Mouse (Mus musculus) liver, postnatal 0 days (tissue): ENCODE data around the gene Zfhx3. TPM values are rescaled to one million over a fixed set of nuclear protein-coding genes. Genes with fewer than 3 reads are reported as not detected.

Experiments
- ATAC-seq: fragments of 200-750 bp; cut with Nextera tagmentation; 2 replicates; pipeline ENCODE4 v1.8.0; 2017; ENCODE audit warnings: mild to moderate bottlenecking, moderate library complexity
- DNase-seq: peaks from one replicate; pipeline ENCODE4 v3.0.0-alpha.2; 2016
- H3K27ac ChIP-seq: fragments of 300-500 bp; sonication (generic); 2 replicates; pipeline ENCODE4 v1.5.1; 2014; ENCODE audit warnings: antibody characterized with exemption, moderate library complexity, mild to moderate bottlenecking, low read depth
- H3K27me3 ChIP-seq: fragments of 300-500 bp; sonication (generic); 2 replicates; pipeline ENCODE4 v1.6.1; 2014; ENCODE audit warnings: low read length, control low read depth, mixed read lengths; ENCODE audit not compliant: insufficient read depth
- H3K36me3 ChIP-seq: fragments of 300-500 bp; sonication (generic); replicated peaks from 2 replicates; pipeline ENCODE4 v1.6.1; 2014; ENCODE audit warnings: mild to moderate bottlenecking, control low read depth, low read length, moderate library complexity, mixed read lengths; ENCODE audit not compliant: insufficient read depth
- H3K4me1 ChIP-seq: fragments of 300-500 bp; sonication (generic); 2 replicates; pipeline ENCODE4 v1.6.1; 2014; ENCODE audit warnings: antibody characterized with exemption, mild to moderate bottlenecking, control low read depth; ENCODE audit not compliant: insufficient read depth
- H3K4me2 ChIP-seq: fragments of 300-500 bp; sonication (generic); 2 replicates; pipeline ENCODE4 v1.6.1; 2014; ENCODE audit warnings: low read depth, mild to moderate bottlenecking, low read length, moderate library complexity, mixed read lengths
- H3K4me3 ChIP-seq: fragments of 300-500 bp; sonication (generic); 2 replicates; pipeline ENCODE4 v1.5.1; 2014; ENCODE audit warnings: low read depth, low read length
- H3K9ac ChIP-seq: fragments of 300-500 bp; sonication (generic); replicated peaks from 2 replicates; pipeline ENCODE4 v1.6.1; 2014; ENCODE audit warnings: mild to moderate bottlenecking, moderate library complexity
- H3K9me3 ChIP-seq: fragments of 300-500 bp; sonication (generic); 2 replicates; pipeline ENCODE4 v1.6.1; 2016; ENCODE audit warnings: mild to moderate bottlenecking, control low read depth, low read length, mixed read lengths
- CTCF ChIP-seq: sonication (generic); IDR thresholded peaks from 2 replicates; pipeline ENCODE4 v1.5.1; 2016; ENCODE audit warnings: antibody characterized with exemption, low read depth
- EP300 ChIP-seq: IDR thresholded peaks from 2 replicates; pipeline ENCODE4 v1.6.1; 2016; ENCODE audit warnings: antibody characterized with exemption, low read depth, mild to moderate bottlenecking
- WGBS: fragments of 180-500 bp; shearing (Covaris S2); extraction: QIAGEN DNeasy Blood & Tissue Kit; methylation state at CpG from one replicate; pipeline ENCODE4 v1.1.7; 2014; ENCODE audit not compliant: insufficient replicate concordance; 5-methylcytosine and 5-hydroxymethylcytosine counted together
- polyA plus RNA-seq: library from polyadenylated mRNA; unstranded; fragments of >200 nt; fragmentation: Nextera tagmentation; extraction: Ambion mirVana; gene quantifications from 2 replicates; pipeline ENCODE4 v1.2.1, GENCODE M21; 2015

Zfhx3 gene
- polyA plus RNA-seq, 1 experiment from 2014 or later = 1.2 TPM

- no peaks in the 10 kb centered on the region for H3K36me3 ChIP-seq
- TF ChIP-seq EP300 (no peak), CTCF (no peak)
- no peaks in the 10 kb centered on the region for H3K9me3 ChIP-seq
- no peak overlapping the region for H3K9ac ChIP-seq
- H3K4me1 ChIP-seq = no peaks in the 10 kb centered on the region
- ATAC-seq = no peak
- H3K4me3 ChIP-seq = no peak overlapping the region
- no peaks in the 10 kb centered on the region for H3K27me3 ChIP-seq
- no peak overlapping the region for H3K27ac ChIP-seq
- DNase-seq = no peak
- 61% methylated on average over 11 of the region's 11 CpGs for WGBS
- no peak overlapping the region for H3K4me2 ChIP-seq
These were observed 84.4 kb downstream of the Zfhx3 start for GRCm38 (mm10) chr8:108026557-108027440.

- no peak overlapping the region for H3K4me2 ChIP-seq
- WGBS = 53% methylated on average over 20 of the region's 20 CpGs
- no peak for ATAC-seq
These were observed 85.1 kb downstream of the Zfhx3 start for GRCm38 (mm10) chr8:108027561-108028025.

GRCm38 (mm10) chr8:108028440-108028839, 86.0 kb downstream of the Zfhx3 start:
- DNase-seq = no peak
- Histone ChIP-seq H3K9me3 (no peaks in the 10 kb centered on the region), H3K4me2 (no peak overlapping the region), H3K9ac (no peak overlapping the region), H3K4me3 (no peak overlapping the region), H3K27me3 (no peaks in the 10 kb centered on the region), H3K27ac (no peak overlapping the region), H3K36me3 (no peaks in the 10 kb centered on the region), H3K4me1 (no peaks in the 10 kb centered on the region)
- no peak for ATAC-seq
- 65% methylated on average over 8 of the region's 8 CpGs for WGBS
- TF ChIP-seq CTCF (no peak), EP300 (no peak)

More at GRCm38 (mm10) chr8:108027561-108028025, 85.1 kb downstream of the Zfhx3 start:
- Histone ChIP-seq H3K4me1 (no peaks in the 10 kb centered on the region), H3K9me3 (no peaks in the 10 kb centered on the region), H3K4me3 (no peak overlapping the region), H3K27me3 (no peaks in the 10 kb centered on the region), H3K27ac (no peak overlapping the region), H3K36me3 (no peaks in the 10 kb centered on the region), H3K9ac (no peak overlapping the region)
- no peak for TF ChIP-seq EP300
- DNase-seq = no peak

GRCm38 (mm10) chr8:108031159-108031558, 88.7 kb downstream of the Zfhx3 start:
- H3K9me3 ChIP-seq = no peaks in the 10 kb centered on the region
- no peaks in the 10 kb centered on the region for H3K36me3 ChIP-seq
- H3K9ac ChIP-seq = no peak overlapping the region
- no peaks in the 10 kb centered on the region for H3K27me3 ChIP-seq
- 63% methylated on average over 3 of the region's 3 CpGs for WGBS
- TF ChIP-seq EP300 (no peak), CTCF (no peak)
- H3K4me1 ChIP-seq = no peaks in the 10 kb centered on the region
- no peak overlapping the region for H3K4me3 ChIP-seq
- no peak overlapping the region for H3K4me2 ChIP-seq
- DNase-seq (no peak), ATAC-seq (no peak)
- no peak overlapping the region for H3K27ac ChIP-seq

GRCm38 (mm10) chr8:108034070-108034469, 91.6 kb downstream of the Zfhx3 start:
- Histone ChIP-seq H3K27me3 (no peaks in the 10 kb centered on the region), H3K4me2 (no peak overlapping the region), H3K9ac (no peak overlapping the region), H3K27ac (no peak overlapping the region), H3K9me3 (no peaks in the 10 kb centered on the region), H3K4me1 (no peaks in the 10 kb centered on the region), H3K36me3 (no peaks in the 10 kb centered on the region), H3K4me3 (no peak overlapping the region)
- TF ChIP-seq EP300 = no peak
- no peak for TF ChIP-seq CTCF
- no peak for DNase-seq
- 61% methylated on average over 3 of the region's 3 CpGs for WGBS
- ATAC-seq = no peak

GRCm38 (mm10) chr8:108034726-108035125, 92.3 kb downstream of the Zfhx3 start:
- ATAC-seq = no peak
- WGBS = 82% methylated on average over 6 of the region's 6 CpGs
- H3K9me3 ChIP-seq = no peaks in the 10 kb centered on the region

More at GRCm38 (mm10) chr8:108034726-108035125, 92.3 kb downstream of the Zfhx3 start:
- H3K27me3 ChIP-seq = no peaks in the 10 kb centered on the region
- no peaks in the 10 kb centered on the region for H3K36me3 ChIP-seq
- H3K4me1 ChIP-seq = no peaks in the 10 kb centered on the region
- no peak for DNase-seq
- no peak overlapping the region for H3K9ac ChIP-seq
- H3K27ac ChIP-seq = no peak overlapping the region
- no peak for TF ChIP-seq CTCF
- TF ChIP-seq EP300 = no peak
- H3K4me2 ChIP-seq = no peak overlapping the region
- H3K4me3 ChIP-seq = no peak overlapping the region
